Mouse (Mus musculus) lung, postnatal 0 days (tissue): ENCODE measurements around the gene Lpcat3. TPM values are rescaled to one million over a fixed set of nuclear protein-coding genes. Genes with fewer than 3 reads are reported as not detected.

Experiments
- ATAC-seq: fragments of 200-750 bp; cut with Nextera tagmentation; 2 replicates; pipeline ENCODE4 v1.8.0; 2017; ENCODE audit warnings: moderate library complexity
- DNase-seq: peaks from one replicate; pipeline ENCODE4 v3.0.0-alpha.2; 2016; ENCODE audit warnings: low spot score
- H3K27ac ChIP-seq: fragments of 300-500 bp; sonication (generic); 2 replicates; pipeline ENCODE4 v1.5.1; 2014; ENCODE audit warnings: antibody characterized with exemption, mild to moderate bottlenecking, low read length, mixed read lengths
- H3K27me3 ChIP-seq: fragments of 300-500 bp; sonication (generic); replicated peaks from 2 replicates; pipeline ENCODE4 v1.6.1; 2014; ENCODE audit warnings: low read length, mixed read lengths; ENCODE audit not compliant: insufficient read depth
- H3K36me3 ChIP-seq: fragments of 300-500 bp; sonication (generic); 2 replicates; pipeline ENCODE4 v1.6.1; 2014; ENCODE audit warnings: low read length, mixed read lengths; ENCODE audit not compliant: insufficient read depth
- H3K4me1 ChIP-seq: fragments of 300-500 bp; sonication (generic); 2 replicates; pipeline ENCODE4 v1.6.1; 2014; ENCODE audit warnings: antibody characterized with exemption, low read depth, low read length, mixed read lengths; ENCODE audit not compliant: insufficient read depth
- H3K4me2 ChIP-seq: fragments of 300-500 bp; sonication (generic); replicated peaks from 2 replicates; pipeline ENCODE4 v1.6.1; 2014; ENCODE audit warnings: low read depth, mild to moderate bottlenecking, low read length, moderate library complexity, mixed read lengths
- H3K4me3 ChIP-seq: fragments of 300-500 bp; sonication (generic); 2 replicates; pipeline ENCODE4 v1.5.1; 2014; ENCODE audit warnings: low read depth, low read length
- H3K9ac ChIP-seq: fragments of 300-500 bp; sonication (generic); replicated peaks from 2 replicates; pipeline ENCODE4 v1.6.1; 2014; ENCODE audit warnings: low read depth, mild to moderate bottlenecking
- H3K9me3 ChIP-seq: fragments of 300-500 bp; sonication (generic); 2 replicates; pipeline ENCODE4 v1.6.1; 2016; ENCODE audit warnings: low read length, mixed read lengths
- CTCF ChIP-seq: IDR thresholded peaks from 2 replicates; pipeline ENCODE4 v1.5.1; 2016; ENCODE audit warnings: antibody characterized with exemption, mild to moderate bottlenecking
- EP300 ChIP-seq: IDR thresholded peaks from 2 replicates; pipeline ENCODE4 v1.6.1; 2016; ENCODE audit warnings: antibody characterized with exemption, mild to moderate bottlenecking, control low read depth
- WGBS: fragments of 180-500 bp; shearing (Covaris S2); extraction: QIAGEN DNeasy Blood & Tissue Kit; methylation state at CpG from one replicate; pipeline ENCODE4 v1.1.7; 2014; 5-methylcytosine and 5-hydroxymethylcytosine counted together
- microRNA counts: library from miRNA; unstranded; fragments of <30 nt; microRNA quantifications from one replicate; lab custom pipeline; 2015
- microRNA-seq: library from miRNA; unstranded; fragments of <30 nt; microRNA quantifications from one replicate; pipeline ENCODE4, GENCODE M21; 2016
- polyA plus RNA-seq: library from polyadenylated mRNA; unstranded; fragments of >200 nt; fragmentation: Nextera tagmentation; extraction: Ambion mirVana; gene quantifications from 2 replicates; pipeline ENCODE4 v1.2.1, GENCODE M21; 2015

The Lpcat3 gene
- polyA plus RNA-seq, 1 experiment from 2014 or later, result 67.3 TPM

GRCm38 (mm10) chr6:124746654-124747632, 84.1 kb downstream of the Lpcat3 start:
- no peaks in the 10 kb centered on the region for H3K9me3 ChIP-seq
- ATAC-seq (no peak), DNase-seq (no peak)
- H3K4me3 ChIP-seq, result no peak overlapping the region
- peaks cover 12% of the 10 kb centered on the region; the same call in 1 of the 2 replicates for H3K36me3 ChIP-seq
- no peaks in the 10 kb centered on the region for H3K4me1 ChIP-seq
- H3K27me3 ChIP-seq, result no peaks in the 10 kb centered on the region
- H3K4me2 ChIP-seq, result no peak overlapping the region
- no peak for TF ChIP-seq CTCF
- TF ChIP-seq EP300, result no peak
- WGBS, result 83% methylated on average over 7 of the region's 7 CpGs
- H3K27ac ChIP-seq, result no peak overlapping the region
- H3K9ac ChIP-seq, result no peak overlapping the region

- DNase-seq, result no peak
- H3K9ac ChIP-seq, result no peak overlapping the region
- H3K27ac ChIP-seq, result no peak overlapping the region
- WGBS, result 74% methylated on average over 8 of the region's 8 CpGs
- no peak overlapping the region for H3K4me2 ChIP-seq
- ATAC-seq, result no peak
- H3K36me3 ChIP-seq, result 0 out of 2 replicates have a peak, but pooled peaks cover 3% of the 10 kb centered on the region
- H3K4me1 ChIP-seq, result no peaks in the 10 kb centered on the region; the same call in 1 of the 2 replicates
- TF ChIP-seq CTCF (no peak), EP300 (no peak)
- no peaks in the 10 kb centered on the region for H3K27me3 ChIP-seq
- H3K4me3 ChIP-seq, result no peak overlapping the region
- H3K9me3 ChIP-seq, result no peaks in the 10 kb centered on the region
These were observed 87.6 kb downstream of the Lpcat3 start for GRCm38 (mm10) chr6:124750405-124750804.

DNA sequence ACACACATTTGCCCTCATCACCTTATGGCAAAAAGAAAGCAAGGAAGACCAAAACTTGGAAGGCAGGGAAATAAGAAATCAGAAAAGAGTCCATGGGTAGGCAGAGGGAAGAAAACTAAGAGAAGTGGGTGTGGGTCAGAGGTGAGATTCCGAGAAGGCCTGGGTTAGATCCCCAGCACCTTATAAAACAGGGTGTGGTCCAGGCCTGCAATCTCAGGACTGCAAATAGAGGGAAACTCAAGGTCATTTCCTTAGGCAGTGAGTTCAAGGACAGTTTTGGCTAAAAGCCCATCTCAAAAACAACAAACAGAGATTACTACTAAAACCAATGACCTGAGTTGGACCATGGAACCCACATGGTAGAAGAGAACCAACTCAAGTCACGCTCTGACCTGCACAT, 91.0 kb downstream of the Lpcat3 start:
- Histone ChIP-seq H3K4me1 (peaks cover 16% of the 10 kb centered on the region), H3K4me2 (no peak overlapping the region), H3K9me3 (no peaks in the 10 kb centered on the region), H3K36me3 (0 out of 2 replicates have a peak, but pooled peaks cover 3% of the 10 kb centered on the region), H3K4me3 (no peak overlapping the region), H3K9ac (no peak overlapping the region), H3K27ac (no peak overlapping the region), H3K27me3 (no peaks in the 10 kb centered on the region)
- TF ChIP-seq EP300, result no peak
- TF ChIP-seq CTCF, result no peak
- DNase-seq, result no peak
- no peak for ATAC-seq
- 74% methylated on average over 2 of the region's 2 CpGs for WGBS

MicroRNAs encoded within 50 kb of the gene (microRNA counts, 519-probe panel; counts per million panel counts)
- microRNA mmu-miR-141 (lab: Ali Mortazavi, UCI) (6,059 counts per million, percentile 79 among the panel's probes with 10 or more counts), microRNA mmu-miR-200c (lab: Ali Mortazavi, UCI) (6,320 counts per million, percentile 83 among the panel's probes with 10 or more counts)

Small RNAs within 50 kb of the gene (microRNA-seq; reads per million reads assigned to microRNA genes)
- gene Mir141 (2,103 reads per million, percentile 83 among the genes with 10 or more reads in this experiment), gene Mir200c (13,072 reads per million, percentile 95 among the genes with 10 or more reads in this experiment)

Other genes starting within 250 kb of the Lpcat3 start
- gene Pex5, start 248.0 kb upstream of the Lpcat3 start, polyA plus RNA-seq, result 28.5 and 29.2 TPM in 2 replicates
- gene Clstn3, start 198.2 kb upstream of the Lpcat3 start, polyA plus RNA-seq, result 0.31 and 0.88 TPM in 2 replicates
- gene C1rl, start 169.9 kb upstream of the Lpcat3 start, polyA plus RNA-seq, result 1.5 and 2.2 TPM in 2 replicates
- gene C1ra, start 150.6 kb upstream of the Lpcat3 start, polyA plus RNA-seq, result 23.2 and 24.7 TPM in 2 replicates
- gene C1s1, start 120.7 kb upstream of the Lpcat3 start, polyA plus RNA-seq, result 18.7 and 18.8 TPM in 2 replicates
- gene C1rb, start 92.7 kb upstream of the Lpcat3 start, polyA plus RNA-seq, result 0.06 TPM in 1 of 2 replicates, not detected in the other
- gene C1s2, start 26.9 kb upstream of the Lpcat3 start, polyA plus RNA-seq, result 0.12 TPM in 1 of 2 replicates, not detected in the other
- gene Emg1, start 49.2 kb downstream of the Lpcat3 start, polyA plus RNA-seq, result 83.1 and 86.7 TPM in 2 replicates
- 162 and 169 TPM in 2 replicates for gene Phb2, start 49.3 kb downstream of the Lpcat3 start, polyA plus RNA-seq
- gene Ptpn6, start 75.7 kb downstream of the Lpcat3 start, polyA plus RNA-seq, result 24.0 and 27.8 TPM in 2 replicates
- 332 and 367 TPM in 2 replicates for gene Grcc10, start 78.3 kb downstream of the Lpcat3 start, polyA plus RNA-seq
- gene Gm45234, start 93.0 kb downstream of the Lpcat3 start, polyA plus RNA-seq, result not detected in 2 replicates
- gene Atn1, start 93.5 kb downstream of the Lpcat3 start, polyA plus RNA-seq, result 9.6 and 11.2 TPM in 2 replicates
- 1.2 and 1.5 TPM in 2 replicates for gene Eno2, start 106.6 kb downstream of the Lpcat3 start, polyA plus RNA-seq
- 26.7 and 34.0 TPM in 2 replicates for gene Lrrc23, start 116.7 kb downstream of the Lpcat3 start, polyA plus RNA-seq
- gene Spsb2, start 145.6 kb downstream of the Lpcat3 start, polyA plus RNA-seq, result 27.6 and 33.7 TPM in 2 replicates
- gene Tpi1, start 151.3 kb downstream of the Lpcat3 start, polyA plus RNA-seq, result 186 and 187 TPM in 2 replicates
- 53.6 and 54.3 TPM in 2 replicates for gene Usp5, start 166.5 kb downstream of the Lpcat3 start, polyA plus RNA-seq
- gene Cdca3, start 166.5 kb downstream of the Lpcat3 start, polyA plus RNA-seq, result 8.2 and 11.8 TPM in 2 replicates
- 0.24 and 0.26 TPM in 2 replicates for gene Gnb3, start 177.2 kb downstream of the Lpcat3 start, polyA plus RNA-seq
- gene P3h3, start 194.7 kb downstream of the Lpcat3 start, polyA plus RNA-seq, result 8.4 and 9.3 TPM in 2 replicates
- gene Gpr162, start 201.0 kb downstream of the Lpcat3 start, polyA plus RNA-seq, result 0.20 and 0.26 TPM in 2 replicates
- 0.07 and 0.10 TPM in 2 replicates for gene Cd4, start 225.2 kb downstream of the Lpcat3 start, polyA plus RNA-seq
- 2.3 TPM in 2 replicates for gene Lag3, start 248.7 kb downstream of the Lpcat3 start, polyA plus RNA-seq